Mouse (Mus musculus) ES-E14 (cell line): ENCODE data around the gene Fyn. TPM values are rescaled to one million over a fixed set of nuclear protein-coding genes. Genes with fewer than 3 reads are reported as not detected.

Experiments
- DNase-seq: peaks from one replicate; pipeline ENCODE4 v3.0.0-alpha.2; 2013; ENCODE audit warnings: low read depth, low spot score
- H3K27ac ChIP-seq: 2 replicates; pipeline ENCODE4 v1.5.1; 2012; ENCODE audit warnings: low read depth, mild to moderate bottlenecking, low read length, moderate library complexity, mixed read lengths; ENCODE audit not compliant: poor library complexity, insufficient read depth, severe bottlenecking
- H3K36me3 ChIP-seq: 2 replicates; pipeline ENCODE4 v1.6.1; 2012; ENCODE audit warnings: mild to moderate bottlenecking, low read length, moderate library complexity, mixed read lengths; ENCODE audit not compliant: control insufficient read depth, poor library complexity, insufficient read depth, severe bottlenecking
- H3K4me1 ChIP-seq, 2 experiments: fragments of 150-350 bp in 1 of 2; sonication (generic) in 1 of 2; 2 replicates each; pipeline ENCODE4 v1.6.1; 2012; ENCODE audit warnings: low read length in 2 of 2, mild to moderate bottlenecking in 1 of 2, mixed read lengths in 1 of 2; ENCODE audit not compliant: control insufficient read depth in 2 of 2, insufficient read depth in 2 of 2, poor library complexity in 1 of 2
- H3K4me3 ChIP-seq, 2 experiments: fragments of 150-350 bp in 1 of 2; sonication (generic) in 1 of 2; 2 replicates each; pipeline ENCODE4 v1.5.1; 2012; ENCODE audit warnings: low read length in 2 of 2, low read depth in 1 of 2, mild to moderate bottlenecking in 1 of 2, mixed read lengths in 1 of 2; ENCODE audit not compliant: insufficient read depth in 1 of 2, poor library complexity in 1 of 2, severe bottlenecking in 1 of 2
- H3K9ac ChIP-seq: 2 replicates; pipeline ENCODE4 v1.6.1; 2012; ENCODE audit warnings: low read depth, mild to moderate bottlenecking, low read length, mixed read lengths; ENCODE audit not compliant: poor library complexity, insufficient read depth, severe bottlenecking
- H3K9me3 ChIP-seq: fragments of 150-350 bp; sonication (generic); 2 replicates; pipeline ENCODE4 v1.6.1; 2012; ENCODE audit warnings: low read depth, mild to moderate bottlenecking, low read length; ENCODE audit not compliant: control insufficient read depth, insufficient read depth
- CHD2 ChIP-seq: IDR thresholded peaks from 2 replicates; pipeline ENCODE4 v1.6.1; 2014; ENCODE audit warnings: mild to moderate bottlenecking, low read depth, low read length, inconsistent platforms
- HCFC1 ChIP-seq: IDR thresholded peaks from 2 replicates; pipeline ENCODE4 v1.6.1; 2012; ENCODE audit warnings: low read length, inconsistent platforms, borderline replicate concordance; ENCODE audit not compliant: insufficient read depth
- MAFK ChIP-seq: IDR thresholded peaks from 2 replicates; pipeline ENCODE4 v1.6.1; 2014; ENCODE audit warnings: mild to moderate bottlenecking, low read depth, low read length, inconsistent platforms; ENCODE audit not compliant: insufficient read depth
- ZC3H11A ChIP-seq: IDR thresholded peaks from 2 replicates; pipeline ENCODE4 v1.6.1; 2012; ENCODE audit warnings: low read depth, mild to moderate bottlenecking, inconsistent platforms, low read length, borderline replicate concordance
- ZNF384 ChIP-seq: IDR thresholded peaks from 2 replicates; pipeline ENCODE4 v1.6.1; 2012; ENCODE audit warnings: low read depth, low read length, inconsistent platforms
- in situ Hi-C, 2 experiments: fragments of 600-800 bp; cut with MboI; formaldehyde crosslinking; loops; one replicate each; pipeline ENCODE4 v1.15.1; 2025; ENCODE audit warnings: low sequenced_read_pairs in 2 of 2, inconsistent platforms in 1 of 2; ENCODE audit not compliant: unreplicated experiment in 2 of 2
- total RNA-seq: library from RNA; depleted of rRNA; stranded (reverse); fragments of 300-350 nt; gene quantifications from 2 replicates; pipeline ENCODE4 v1.2.3, GENCODE M21; 2012

The Fyn gene
- total RNA-seq, 1 experiment: 14.6 TPM

DNA sequence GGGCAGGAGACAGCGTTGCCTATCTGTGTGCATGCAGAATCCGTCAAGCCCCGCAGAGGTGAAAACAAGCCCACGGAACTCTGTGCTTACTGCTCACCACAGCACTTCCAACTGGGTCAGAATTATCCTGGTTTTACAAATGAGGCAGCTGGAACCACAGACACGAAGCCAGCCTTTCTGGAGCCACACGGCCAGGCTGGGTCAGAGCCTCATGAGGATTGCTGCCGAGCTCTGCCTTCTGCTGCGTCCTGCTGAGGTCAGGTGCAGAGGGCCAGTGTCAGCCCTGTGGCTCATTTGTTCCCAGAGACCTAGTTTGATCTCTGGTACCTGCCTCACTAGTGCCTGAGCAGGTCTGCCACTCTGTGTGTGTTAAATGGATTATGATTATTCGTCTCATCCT lies 71.9 kb downstream of the Fyn start:
- TF ChIP-seq MAFK (no peak), ZNF384 (no peak), HCFC1 (no peak), CHD2 (no peak), ZC3H11A (no peak)
- Histone ChIP-seq H3K9me3 (no peaks in the 10 kb centered on the region), H3K36me3 (no peaks in the 10 kb centered on the region), H3K4me1 (peaks cover 3 to 5% of the 10 kb centered on the region in 2 experiments; a peak in 2 of 4 replicates), H3K27ac (no peak overlapping the region), H3K9ac (no peak overlapping the region), H3K4me3 (no peak overlapping the region)
- DNase-seq: no peak
- in situ Hi-C loops: no loop called here

DNA sequence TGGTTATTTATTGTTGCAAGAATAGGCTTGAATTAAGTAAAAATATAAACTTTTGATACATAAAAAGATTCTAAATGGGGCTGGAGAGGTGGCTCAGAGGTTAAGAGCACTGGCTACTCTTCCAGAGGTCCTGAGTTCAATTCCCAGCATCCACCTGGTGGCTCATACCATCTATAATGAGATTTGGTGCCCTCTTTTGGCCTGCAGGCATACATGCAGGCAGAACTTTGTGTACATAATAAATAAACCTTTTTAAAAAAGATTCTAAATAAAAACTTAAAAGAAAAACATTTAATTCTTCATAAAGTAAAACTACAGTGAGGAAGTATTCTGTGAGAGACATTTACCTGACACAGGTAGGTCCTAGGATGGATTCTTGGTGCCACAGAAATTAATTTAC lies 73.0 kb downstream of the Fyn start:
- Histone ChIP-seq H3K27ac (no peak overlapping the region), H3K4me1 (peaks cover 3 to 5% of the 10 kb centered on the region in 2 experiments; a peak in 2 of 4 replicates), H3K9ac (no peak overlapping the region), H3K4me3 (no peak overlapping the region), H3K36me3 (no peaks in the 10 kb centered on the region), H3K9me3 (no peaks in the 10 kb centered on the region)
- DNase-seq: no peak
- in situ Hi-C loops: no loop called here
- no peak for TF ChIP-seq CHD2
- no peak for TF ChIP-seq HCFC1
- no peak for TF ChIP-seq ZNF384
- TF ChIP-seq ZC3H11A: no peak
- no peak for TF ChIP-seq MAFK

DNA sequence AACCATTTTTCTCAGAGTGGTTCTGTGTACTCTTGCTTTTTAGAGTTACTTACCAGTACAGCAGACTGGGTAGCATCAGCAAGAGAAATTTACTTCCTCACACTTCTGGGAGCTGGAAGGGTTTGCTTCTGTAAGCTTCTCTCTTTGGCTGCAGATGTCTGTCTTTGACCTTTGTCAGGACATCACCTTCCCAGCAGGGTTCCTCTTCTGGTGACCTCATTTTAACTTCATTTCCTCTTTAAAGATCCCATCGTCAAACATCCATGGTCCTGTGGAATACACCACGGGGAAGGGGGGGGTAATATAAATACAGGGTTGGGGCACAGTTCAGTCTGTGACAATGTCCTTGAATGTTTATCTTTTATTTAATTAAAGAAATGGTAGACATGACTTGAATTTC lies 74.5 kb downstream of the Fyn start:
- Histone ChIP-seq H3K9ac (no peak overlapping the region), H3K36me3 (no peaks in the 10 kb centered on the region), H3K4me3 (no peak overlapping the region), H3K9me3 (no peaks in the 10 kb centered on the region), H3K27ac (no peak overlapping the region), H3K4me1 (peaks cover 3 to 5% of the 10 kb centered on the region in 2 experiments; a peak in 2 of 4 replicates)
- in situ Hi-C loops: no loop called here
- TF ChIP-seq ZNF384 (no peak), ZC3H11A (no peak), HCFC1 (no peak), CHD2 (no peak), MAFK (no peak)
- no peak for DNase-seq

DNA sequence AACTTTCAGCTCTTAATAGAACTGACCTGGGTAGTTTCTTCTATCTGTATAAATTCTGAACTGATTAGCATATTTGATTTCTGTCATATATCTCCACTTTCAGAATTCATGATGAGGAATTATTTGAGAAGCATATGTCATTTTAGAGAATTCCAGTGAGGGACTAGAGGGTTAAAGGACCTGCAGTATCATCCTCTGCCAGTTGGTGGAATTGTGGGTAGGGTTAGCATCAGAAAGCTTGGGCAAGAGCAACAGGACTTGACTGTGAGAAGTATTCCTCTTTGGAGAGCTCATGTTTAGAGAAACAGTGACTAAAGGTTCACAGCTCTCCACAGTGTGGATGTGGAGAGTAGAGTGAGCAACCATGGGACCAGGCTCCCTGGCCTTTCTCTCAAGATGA lies 75.3 kb downstream of the Fyn start:
- peaks cover 3 to 5% of the 10 kb centered on the region in 2 experiments; a peak in 2 of 4 replicates for H3K4me1 ChIP-seq
- no peak overlapping the region for H3K27ac ChIP-seq
- H3K9ac ChIP-seq: no peak overlapping the region
- H3K4me3 ChIP-seq: no peak overlapping the region
- no peak for DNase-seq
- H3K9me3 ChIP-seq: no peaks in the 10 kb centered on the region
- H3K36me3 ChIP-seq: no peaks in the 10 kb centered on the region
- in situ Hi-C loops: no loop called here
- no peak for TF ChIP-seq ZNF384
- TF ChIP-seq ZC3H11A: no peak
- no peak for TF ChIP-seq CHD2
- no peak for TF ChIP-seq HCFC1
- no peak for TF ChIP-seq MAFK

DNA sequence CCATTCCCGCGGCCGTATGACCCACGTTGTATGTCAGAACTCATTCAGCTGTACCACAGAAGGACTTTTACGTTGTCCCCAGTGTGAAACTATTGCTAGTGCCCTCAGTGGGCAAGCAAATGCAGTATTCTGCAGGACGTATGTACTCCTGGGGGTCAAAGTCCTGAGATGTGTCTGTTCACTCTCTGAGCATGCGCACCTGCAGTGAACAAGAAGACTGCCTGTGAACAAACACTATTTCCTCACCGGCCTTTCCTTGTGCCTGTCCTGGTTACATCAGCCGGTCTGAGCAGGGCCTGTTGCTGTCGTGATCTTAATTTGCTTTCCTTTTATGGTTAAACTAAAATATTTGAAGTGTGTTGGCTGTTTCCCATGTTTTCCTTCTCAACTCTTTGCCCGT lies 77.2 kb downstream of the Fyn start:
- H3K9ac ChIP-seq: no peak overlapping the region
- H3K36me3 ChIP-seq: no peaks in the 10 kb centered on the region
- in situ Hi-C loops: no loop called here
- no peak for TF ChIP-seq ZNF384
- no peak for TF ChIP-seq MAFK
- no peak for TF ChIP-seq ZC3H11A
- TF ChIP-seq CHD2: no peak
- no peak for TF ChIP-seq HCFC1
- DNase-seq: no peak
- no peaks in the 10 kb centered on the region for H3K9me3 ChIP-seq
- no peak overlapping the region for H3K4me3 ChIP-seq
- H3K27ac ChIP-seq: no peak overlapping the region
- H3K4me1 ChIP-seq: peaks cover 4 to 7% of the 10 kb centered on the region in 2 experiments; a peak in 1 of 4 replicates
